Mouse (Mus musculus) erythroid progenitor cell, adult 5-6 weeks (primary cell): ENCODE results near the gene Sycn. TPM values are rescaled to one million over a fixed set of nuclear protein-coding genes. Genes with fewer than 3 reads are reported as not detected.

Source experiments
- ATAC-seq: replicated peaks from 2 replicates; pipeline ENCODE4 v1.8.0; 2016; ENCODE audit warnings: moderate number of reproducible peaks, mild to moderate bottlenecking, moderate TSS enrichment, inconsistent platforms; ENCODE audit not compliant: poor library complexity, low FRiP score, severe bottlenecking
- total RNA-seq, 2 experiments: library from RNA; stranded (forward) in 1 of 2; stranded (reverse) in 1 of 2; fragments of 150-400 nt in 1 of 2; fragments of 186-747, 209-891 nt in 1 of 2; gene quantifications; 2 replicates each; pipeline versions ENCODE4 v1.2.3 to v1.2.4; 2015 to 2017; ENCODE audit warnings: low replicate concordance in 2 of 2

Sycn gene
- total RNA-seq, 2 experiments from 2014 or later = not detected

DNA sequence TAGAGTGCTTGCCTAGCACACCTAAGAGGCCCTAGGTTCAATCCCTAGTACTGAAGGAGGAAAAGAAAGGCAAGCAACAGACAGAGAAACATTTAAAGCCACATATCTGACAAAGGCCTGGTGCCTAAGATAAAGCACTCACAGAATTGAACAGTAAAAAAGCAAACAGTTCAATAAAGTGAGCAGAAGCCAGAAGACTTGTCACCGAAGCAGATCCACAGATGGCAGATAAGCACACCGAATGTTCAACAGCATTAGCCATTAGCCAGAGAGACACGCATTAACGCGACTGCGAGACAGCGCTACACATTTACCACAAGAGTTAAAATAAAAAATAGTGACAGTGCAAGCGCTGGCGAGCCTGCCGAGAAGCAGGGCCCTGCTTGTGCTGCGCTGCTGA lies 42.2 kb downstream of the Sycn start:
- no peak for ATAC-seq

DNA sequence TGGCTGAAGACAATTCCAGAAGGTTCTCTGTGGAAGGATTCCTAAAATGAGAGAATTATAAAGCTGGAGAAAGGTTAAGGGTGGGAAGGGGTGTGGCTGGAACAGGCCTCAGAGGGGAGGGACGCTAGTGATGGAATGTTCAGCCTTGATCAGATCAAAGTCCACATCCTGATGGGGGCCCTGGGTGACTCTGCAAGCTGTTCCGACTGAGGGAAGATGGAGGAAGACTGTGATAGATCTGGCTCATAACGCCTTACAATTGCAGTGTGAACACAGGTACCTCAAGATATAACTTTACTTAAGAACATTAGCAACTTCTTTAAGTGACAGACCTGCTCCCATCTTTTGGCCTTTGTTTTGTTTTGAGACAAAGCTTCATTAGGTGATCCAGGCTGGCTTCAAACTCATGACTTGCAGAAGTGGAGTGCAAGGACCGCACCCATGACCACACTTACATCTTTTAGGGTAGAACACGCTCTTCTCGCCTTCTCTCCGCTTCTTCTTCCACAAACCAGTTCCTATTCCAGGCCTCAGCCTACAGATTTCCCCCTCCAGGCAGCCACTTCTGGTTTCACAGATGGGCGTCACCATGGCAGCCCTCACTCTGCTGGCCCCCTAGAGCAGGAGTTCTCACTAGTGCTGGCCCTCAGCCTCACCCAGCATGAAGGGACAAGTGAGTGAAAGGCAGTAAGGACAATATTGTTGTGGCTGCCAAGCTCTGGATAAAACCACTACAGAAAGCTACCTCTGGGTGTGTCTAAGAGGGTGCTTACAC lies 43.1 kb downstream of the Sycn start:
- no peak for ATAC-seq

GRCm38 (mm10) chr7:28584468-28584867 lies 43.8 kb downstream of the Sycn start:
- 0 out of 2 replicates have a peak, but pooled peaks have one; percentile 5 for ATAC-seq

DNA sequence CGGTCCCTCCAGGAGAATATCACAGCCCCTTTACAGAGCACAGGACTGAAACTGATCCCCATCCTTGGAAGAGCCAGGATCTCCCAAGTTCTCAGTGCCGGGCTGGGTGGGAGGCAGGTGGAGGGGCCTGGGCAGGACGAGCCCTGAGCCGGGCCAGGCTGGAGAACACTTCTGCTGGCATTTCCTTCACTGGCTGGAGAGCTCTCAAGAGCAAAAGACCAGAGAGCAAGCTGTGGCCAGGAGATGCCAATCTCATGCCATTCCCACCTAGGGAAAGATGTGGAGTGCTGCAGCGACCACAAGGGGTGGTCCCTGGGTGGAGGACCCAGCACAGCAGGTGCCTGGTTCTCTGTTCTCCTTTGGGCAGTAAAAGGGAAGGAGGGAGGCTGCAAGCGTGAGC lies 44.3 kb downstream of the Sycn start:
- ATAC-seq = no peak

GRCm38 (mm10) chr7:28586663-28587411 lies 46.2 kb downstream of the Sycn start:
- ATAC-seq = no peak

GRCm38 (mm10) chr7:28587644-28588043 lies 47.0 kb downstream of the Sycn start:
- no peak for ATAC-seq

Other genes starting within 250 kb of the Sycn start
- gene Selenov, start 249.7 kb upstream of the Sycn start, total RNA-seq (2015; ENCODE audit: low replicate concordance) = not detected in 2 replicates
- not detected in 2 replicates for gene Selenov, start 249.7 kb upstream of the Sycn start, total RNA-seq (2017; ENCODE audit: low replicate concordance)
- not detected in 2 replicates for gene Dll3, start 238.6 kb upstream of the Sycn start, total RNA-seq (2015; ENCODE audit: low replicate concordance)
- not detected in 2 replicates for gene Dll3, start 238.6 kb upstream of the Sycn start, total RNA-seq (2017; ENCODE audit: low replicate concordance)
- 15.9 and 16.3 TPM in 2 replicates for gene Timm50, start 228.8 kb upstream of the Sycn start, total RNA-seq (2015; ENCODE audit: low replicate concordance)
- 7.8 and 12.7 TPM in 2 replicates for gene Timm50, start 228.8 kb upstream of the Sycn start, total RNA-seq (2017; ENCODE audit: low replicate concordance)
- 33.5 and 37.8 TPM in 2 replicates for gene Supt5, start 202.1 kb upstream of the Sycn start, total RNA-seq (2015; ENCODE audit: low replicate concordance)
- gene Supt5, start 202.1 kb upstream of the Sycn start, total RNA-seq (2017; ENCODE audit: low replicate concordance) = 34.3 and 43.0 TPM in 2 replicates
- 892 and 1,114 TPM in 2 replicates for gene Rps16, start 190.2 kb upstream of the Sycn start, total RNA-seq (2015; ENCODE audit: low replicate concordance)
- 132 and 239 TPM in 2 replicates for gene Rps16, start 190.2 kb upstream of the Sycn start, total RNA-seq (2017; ENCODE audit: low replicate concordance)
- gene Plekhg2, start 168.3 kb upstream of the Sycn start, total RNA-seq (2015; ENCODE audit: low replicate concordance) = 2.1 and 5.8 TPM in 2 replicates
- gene Plekhg2, start 168.3 kb upstream of the Sycn start, total RNA-seq (2017; ENCODE audit: low replicate concordance) = 1.0 and 3.1 TPM in 2 replicates
- 39.8 and 50.5 TPM in 2 replicates for gene Zfp36, start 160.6 kb upstream of the Sycn start, total RNA-seq (2015; ENCODE audit: low replicate concordance)
- gene Zfp36, start 160.6 kb upstream of the Sycn start, total RNA-seq (2017; ENCODE audit: low replicate concordance) = 3.9 and 6.4 TPM in 2 replicates
- gene Med29, start 148.2 kb upstream of the Sycn start, total RNA-seq (2015; ENCODE audit: low replicate concordance) = 0.84 and 13.0 TPM in 2 replicates
- 2.6 and 4.4 TPM in 2 replicates for gene Med29, start 148.2 kb upstream of the Sycn start, total RNA-seq (2017; ENCODE audit: low replicate concordance)
- gene Paf1, start 147.9 kb upstream of the Sycn start, total RNA-seq (2015; ENCODE audit: low replicate concordance) = 21.4 and 56.6 TPM in 2 replicates
- 32.5 and 42.5 TPM in 2 replicates for gene Paf1, start 147.9 kb upstream of the Sycn start, total RNA-seq (2017; ENCODE audit: low replicate concordance)
- gene Gmfg, start 103.4 kb upstream of the Sycn start, total RNA-seq (2015; ENCODE audit: low replicate concordance) = 79.3 and 117 TPM in 2 replicates
- 55.6 and 119 TPM in 2 replicates for gene Gmfg, start 103.4 kb upstream of the Sycn start, total RNA-seq (2017; ENCODE audit: low replicate concordance)
- gene Lrfn1, start 88.9 kb upstream of the Sycn start, total RNA-seq (2015; ENCODE audit: low replicate concordance) = 0.84 TPM in 1 of 2 replicates, not detected in the other
- gene Lrfn1, start 88.9 kb upstream of the Sycn start, total RNA-seq (2017; ENCODE audit: low replicate concordance) = not detected in 2 replicates
- not detected in 2 replicates for gene Ifnl2, start 30.4 kb upstream of the Sycn start, total RNA-seq (2015; ENCODE audit: low replicate concordance)
- not detected in 2 replicates for gene Ifnl2, start 30.4 kb upstream of the Sycn start, total RNA-seq (2017; ENCODE audit: low replicate concordance)
- gene Ifnl3, start 18.0 kb upstream of the Sycn start, total RNA-seq (2015; ENCODE audit: low replicate concordance) = not detected in 2 replicates
- gene Ifnl3, start 18.0 kb upstream of the Sycn start, total RNA-seq (2017; ENCODE audit: low replicate concordance) = not detected in 2 replicates
- gene Nccrp1, start 6.4 kb downstream of the Sycn start, total RNA-seq (2015; ENCODE audit: low replicate concordance) = not detected in 2 replicates
- not detected in 2 replicates for gene Nccrp1, start 6.4 kb downstream of the Sycn start, total RNA-seq (2017; ENCODE audit: low replicate concordance)
- gene Samd4b, start 57.3 kb downstream of the Sycn start, total RNA-seq (2015; ENCODE audit: low replicate concordance) = 15.9 and 29.6 TPM in 2 replicates
- 8.0 and 20.2 TPM in 2 replicates for gene Samd4b, start 57.3 kb downstream of the Sycn start, total RNA-seq (2017; ENCODE audit: low replicate concordance)
- 7.6 and 9.6 TPM in 2 replicates for gene Pak4, start 57.3 kb downstream of the Sycn start, total RNA-seq (2015; ENCODE audit: low replicate concordance)
- 2.1 and 5.9 TPM in 2 replicates for gene Pak4, start 57.3 kb downstream of the Sycn start, total RNA-seq (2017; ENCODE audit: low replicate concordance)
- gene Acp7, start 90.4 kb downstream of the Sycn start, total RNA-seq (2015; ENCODE audit: low replicate concordance) = not detected in 2 replicates
- gene Acp7, start 90.4 kb downstream of the Sycn start, total RNA-seq (2017; ENCODE audit: low replicate concordance) = not detected in 2 replicates
- not detected in 2 replicates for gene Fbxo27, start 152.0 kb downstream of the Sycn start, total RNA-seq (2015; ENCODE audit: low replicate concordance)
- gene Fbxo27, start 152.0 kb downstream of the Sycn start, total RNA-seq (2017; ENCODE audit: low replicate concordance) = 1.4 TPM in 1 of 2 replicates, not detected in the other
- gene Fbxo17, start 175.9 kb downstream of the Sycn start, total RNA-seq (2015; ENCODE audit: low replicate concordance) = 2.5 TPM in 1 of 2 replicates, not detected in the other
- gene Fbxo17, start 175.9 kb downstream of the Sycn start, total RNA-seq (2017; ENCODE audit: low replicate concordance) = 1.3 TPM in 1 of 2 replicates, not detected in the other
- 12.6 and 27.2 TPM in 2 replicates for gene Mrps12, start 200.9 kb downstream of the Sycn start, total RNA-seq (2015; ENCODE audit: low replicate concordance)
- gene Mrps12, start 200.9 kb downstream of the Sycn start, total RNA-seq (2017; ENCODE audit: low replicate concordance) = 16.2 and 17.5 TPM in 2 replicates
- 1.3 and 6.1 TPM in 2 replicates for gene Sars2, start 201.1 kb downstream of the Sycn start, total RNA-seq (2015; ENCODE audit: low replicate concordance)
- gene Sars2, start 201.1 kb downstream of the Sycn start, total RNA-seq (2017; ENCODE audit: low replicate concordance) = 0.39 and 4.4 TPM in 2 replicates
- gene Ccer2, start 215.3 kb downstream of the Sycn start, total RNA-seq (2015; ENCODE audit: low replicate concordance) = not detected in 2 replicates
- not detected in 2 replicates for gene Ccer2, start 215.3 kb downstream of the Sycn start, total RNA-seq (2017; ENCODE audit: low replicate concordance)
- 38.9 and 40.2 TPM in 2 replicates for gene Sirt2, start 225.8 kb downstream of the Sycn start, total RNA-seq (2015; ENCODE audit: low replicate concordance)
- 3.6 and 14.5 TPM in 2 replicates for gene Sirt2, start 225.8 kb downstream of the Sycn start, total RNA-seq (2017; ENCODE audit: low replicate concordance)
- gene Nfkbib, start 226.6 kb downstream of the Sycn start, total RNA-seq (2015; ENCODE audit: low replicate concordance) = 8.3 and 12.2 TPM in 2 replicates
- gene Nfkbib, start 226.6 kb downstream of the Sycn start, total RNA-seq (2017; ENCODE audit: low replicate concordance) = 4.8 and 5.5 TPM in 2 replicates
- gene Rinl, start 248.1 kb downstream of the Sycn start, total RNA-seq (2015; ENCODE audit: low replicate concordance) = 4.3 and 8.8 TPM in 2 replicates
- gene Rinl, start 248.1 kb downstream of the Sycn start, total RNA-seq (2017; ENCODE audit: low replicate concordance) = 5.4 and 19.4 TPM in 2 replicates